ENCODE assay signal across 8 mouse cellular contexts in the genomic region with DNA sequence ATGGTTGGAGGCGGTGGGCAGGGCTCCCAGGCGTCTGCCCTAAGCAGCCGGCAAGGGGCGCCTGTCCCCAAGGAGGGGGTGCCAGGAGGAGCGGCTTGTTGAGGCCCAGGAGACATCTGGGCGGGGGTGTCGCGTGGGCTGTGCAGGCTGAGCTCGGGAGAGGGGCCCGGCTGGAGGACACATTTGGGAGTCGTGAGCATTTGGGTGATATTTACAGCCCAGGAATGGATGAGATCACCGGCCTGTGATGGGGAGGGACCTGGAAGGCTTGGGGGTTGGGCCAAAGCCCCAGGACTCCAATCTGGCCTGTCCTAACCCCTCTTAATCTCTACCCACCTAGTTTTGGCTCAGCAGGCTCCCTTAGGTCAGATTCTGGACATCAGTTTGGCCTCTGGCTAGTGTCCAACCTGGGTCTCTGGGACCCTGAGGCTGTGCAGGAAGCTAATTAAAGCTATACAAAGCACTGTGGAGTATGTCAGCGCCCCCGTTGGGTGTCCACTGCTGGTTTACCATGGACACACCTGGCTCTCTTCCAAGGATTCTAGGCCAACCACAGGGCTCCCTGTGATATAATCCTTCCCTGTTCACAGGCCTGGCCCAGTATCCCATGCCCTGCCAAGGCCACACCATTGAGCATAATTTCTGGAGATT. TPM values are rescaled to one million over a fixed set of nuclear protein-coding genes. Genes with fewer than 3 reads are reported as not detected.
DNase-seq lines count a peak whose midpoint lies in the region; ATAC-seq and TF ChIP-seq lines count a peak whose summit lies in the region.

No protein-coding gene starts in this region.

- H3K27ac ChIP-seq in kidney, embryonic 16.5 days (ENCODE audit: low read length) = no peak overlapping the region
- H3K27ac ChIP-seq in kidney, adult 2 months (ENCODE audit: insufficient read depth, low read depth, low read length) = no peak overlapping the region
- peak overlapping the region; percentile 38; the same call in 1 of the 2 replicates for H3K27ac ChIP-seq in midbrain, embryonic 14.5 days (replicated peaks; ENCODE audit: low read depth, low read length)

- H3K27me3 ChIP-seq in kidney, embryonic 16.5 days (ENCODE audit: insufficient read depth, low read length) = no peaks in the 10 kb centered on the region
- H3K27me3 ChIP-seq in kidney, adult 2 months (replicated peaks; ENCODE audit: control insufficient read depth, insufficient read depth, low read length) = no peaks in the 10 kb centered on the region
- H3K27me3 ChIP-seq in midbrain, embryonic 14.5 days (ENCODE audit: control insufficient read depth, insufficient read depth, low read length) = no peaks in the 10 kb centered on the region

- H3K4me2 ChIP-seq in kidney, embryonic 16.5 days (replicated peaks; ENCODE audit: low read depth, low read length) = no peak overlapping the region
- no peak overlapping the region for H3K4me2 ChIP-seq in midbrain, embryonic 14.5 days (ENCODE audit: low read length)

- DNase-seq in kidney, adult 2 months = no peak
- peak; percentile 95 for DNase-seq in brain, adult 2 months (ENCODE audit: low read depth, low spot score)
- peak; percentile 78 to 79 for DNase-seq in frontal cortex, postnatal 14 days (ENCODE audit: low spot score in 2 of 2)
- peak; percentile 95 to 97 for DNase-seq in layer of hippocampus, adult 18-20 months (ENCODE audit: low spot score in 2 of 2)
- peak; percentile 74 for DNase-seq in midbrain, embryonic 14.5 days
- no peak for DNase-seq in urinary bladder, postnatal 4 days (ENCODE audit: low spot score in 2 of 2)
- no peak for DNase-seq in thymus, postnatal 4 days

- no peak overlapping the region for H3K9ac ChIP-seq in kidney, embryonic 16.5 days (replicated peaks; ENCODE audit: low read length)
- no peak overlapping the region for H3K9ac ChIP-seq in midbrain, embryonic 14.5 days (replicated peaks; ENCODE audit: low read length)

- no peak for TF ChIP-seq CTCF in kidney, adult 2 months (conservative IDR thresholded peaks at IDR 0.05; ENCODE audit: insufficient read depth, insufficient read length, low read depth, low read length)

- 17% methylated on average over 14 of the region's 14 CpGs for WGBS in kidney, embryonic 16.5 days
- 43% methylated on average over 14 of the region's 14 CpGs for WGBS in kidney, adult 2 months
- 39% methylated on average over 14 of the region's 14 CpGs for WGBS in midbrain, embryonic 14.5 days

- H3K4me1 ChIP-seq in kidney, embryonic 16.5 days (ENCODE audit: insufficient read depth, low read length) = peaks cover 26% of the 10 kb centered on the region
- H3K4me1 ChIP-seq in kidney, adult 2 months (ENCODE audit: control insufficient read depth, insufficient read depth, low read length) = no peaks in the 10 kb centered on the region
- peaks cover 31% of the 10 kb centered on the region for H3K4me1 ChIP-seq in midbrain, embryonic 14.5 days (ENCODE audit: control insufficient read depth, insufficient read depth, low read length)

- ATAC-seq in kidney, embryonic 16.5 days (ENCODE audit: low FRiP score, low TSS enrichment) = peak; percentile 11; the same call in 1 of the 2 replicates
- peak; percentile 11; the same call in 1 of the 2 replicates for ATAC-seq in midbrain, embryonic 14.5 days (ENCODE audit: low FRiP score, low TSS enrichment)

- H3K36me3 ChIP-seq in kidney, embryonic 16.5 days (ENCODE audit: insufficient read depth, low read length) = no peaks in the 10 kb centered on the region
- H3K36me3 ChIP-seq in kidney, adult 2 months (ENCODE audit: control insufficient read depth, insufficient read depth, low read length) = no peaks in the 10 kb centered on the region
- peaks cover 23% of the 10 kb centered on the region for H3K36me3 ChIP-seq in midbrain, embryonic 14.5 days (ENCODE audit: control insufficient read depth, insufficient read depth, low read length)

- H3K9me3 ChIP-seq in kidney, embryonic 16.5 days (ENCODE audit: low read length) = no peaks in the 10 kb centered on the region
- H3K9me3 ChIP-seq in midbrain, embryonic 14.5 days (ENCODE audit: control insufficient read depth, low read length) = no peaks in the 10 kb centered on the region

- H3K4me3 ChIP-seq in kidney, embryonic 16.5 days (ENCODE audit: low read length) = no peak overlapping the region
- no peak overlapping the region for H3K4me3 ChIP-seq in kidney, adult 2 months (ENCODE audit: insufficient read depth, low read depth, low read length)
- H3K4me3 ChIP-seq in midbrain, embryonic 14.5 days (replicated peaks; ENCODE audit: low read depth, low read length) = no peak overlapping the region

- no peak for TF ChIP-seq POLR2A in kidney, adult 2 months (IDR thresholded peaks at IDR 0.05; ENCODE audit: low read depth, low read length)

RNA-seq across cellular contexts. Expression of gene Rtn4r, which starts 27.2 kb away (rescaled TPM):
- polyA plus RNA-seq in kidney, embryonic 16.5 days (2015; fragmentation: Nextera tagmentation; extraction: Ambion mirVana) = 1.0 and 3.4 TPM in 2 replicates
- 18.9 and 26.7 TPM in 2 replicates for polyA plus RNA-seq in kidney, adult 2 months (2012; rRNA removed)
- total RNA-seq in layer of hippocampus, adult 18-20 months (2021) = 100 to 1,000 TPM; 108 to 117 TPM
- polyA plus RNA-seq in midbrain, embryonic 14.5 days (2014; fragmentation: Nextera tagmentation; extraction: Ambion mirVana) = 18.6 and 28.6 TPM in 2 replicates

Comparison
In these comparisons a context has a peak if more than half of its experiments do, and no peak if none do; other contexts are left out.
1. DNase-seq: peak in brain, adult 2 months (single experiment), frontal cortex, postnatal 14 days (2 of 2), layer of hippocampus, adult 18-20 months (2 of 2) and midbrain, embryonic 14.5 days (single experiment); none in kidney, adult 2 months (single experiment), urinary bladder, postnatal 4 days (0 of 2) and thymus, postnatal 4 days (single experiment).